Mouse (Mus musculus): Measurements from ENCODE around the gene Smim10l2a.

DNA sequence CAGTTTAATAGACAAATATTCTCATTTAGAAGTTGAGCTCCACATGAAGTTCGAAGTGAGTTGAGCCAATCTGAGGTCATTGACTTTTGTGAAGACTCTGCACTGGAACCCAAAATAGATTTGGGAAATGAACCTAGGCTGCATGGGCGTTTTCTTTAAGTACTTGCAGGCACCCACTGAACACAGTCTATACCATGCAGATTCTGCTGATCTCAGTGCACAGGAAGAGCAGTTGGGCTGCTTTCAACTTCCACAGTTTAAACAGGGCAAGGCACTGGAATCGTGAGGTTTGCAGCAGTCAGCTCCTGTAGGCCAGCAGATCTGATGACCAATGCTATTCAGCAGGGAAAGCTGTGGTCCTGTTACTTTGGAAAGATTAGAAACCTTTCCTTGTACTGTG is 41.9 kb downstream of the Smim10l2a start:
- no peak for TF ChIP-seq CTCF (IDR thresholded peaks at IDR 0.05; ENCODE audit: insufficient read depth, low read depth, low read length)
- no peak for TF ChIP-seq POLR2A (IDR thresholded peaks at IDR 0.05; ENCODE audit: insufficient read depth, low read depth, low read length)
